Mouse (Mus musculus): ENCODE results near the gene Rps6ka5. TPM values are rescaled to one million over a fixed set of nuclear protein-coding genes. Genes with fewer than 3 reads are reported as not detected.

Rps6ka5 gene
- 4.5 and 4.9 TPM in 2 replicates for polyA plus RNA-seq (2014; fragmentation: Nextera tagmentation; extraction: Ambion mirVana)

- no peak for TF ChIP-seq CTCF (IDR thresholded peaks at IDR 0.05; ENCODE audit: low read depth)
- no peak within 1 kb of the TSS for H3K27ac ChIP-seq (ENCODE audit: low read depth)
- H3K4me3 ChIP-seq (ENCODE audit: low read depth, low read length) = no peak within 1 kb of the TSS; the same call in 1 of the 2 replicates
- 93% methylated on average over 4 of the region's 4 CpGs for WGBS
- no peak within 1 kb of the TSS for H3K9ac ChIP-seq
- no peak for DNase-seq
- no peaks in the 10 kb centered on the region for H3K36me3 ChIP-seq (ENCODE audit: insufficient read depth)
- no peaks in the 10 kb centered on the region for H3K27me3 ChIP-seq (ENCODE audit: insufficient read depth, low read length)
- H3K4me1 ChIP-seq (ENCODE audit: insufficient read depth) = no peaks in the 10 kb centered on the region
- H3K4me2 ChIP-seq = peak within 1 kb of the TSS; percentile 90
- H3K9me3 ChIP-seq (ENCODE audit: low read depth, low read length) = no peaks in the 10 kb centered on the region
- no peak for ATAC-seq (ENCODE audit: insufficient read depth)
Observed at GRCm38 (mm10) chr12:100726651-100727050, at the start of gene Rps6ka5. Gene Rps6ka5 (minus strand): TSS chr12:100726983.

GRCm38 (mm10) chr12:100775911-100776581 is 49.3 kb upstream of the Rps6ka5 start:
- H3K27me3 ChIP-seq (ENCODE audit: insufficient read depth, low read length) = no peaks in the 10 kb centered on the region
- no peaks in the 10 kb centered on the region for H3K9me3 ChIP-seq (ENCODE audit: low read depth, low read length)
- no peak for ATAC-seq (ENCODE audit: insufficient read depth)
- no peak overlapping the region for H3K4me3 ChIP-seq (ENCODE audit: low read depth, low read length)
- no peak overlapping the region for H3K9ac ChIP-seq
- H3K4me2 ChIP-seq = no peak overlapping the region
- H3K27ac ChIP-seq (ENCODE audit: low read depth) = no peak overlapping the region
- peaks cover 4% of the 10 kb centered on the region; the same call in 1 of the 2 replicates for H3K4me1 ChIP-seq (ENCODE audit: insufficient read depth)
- no peaks in the 10 kb centered on the region for H3K36me3 ChIP-seq (ENCODE audit: insufficient read depth)
- DNase-seq = peak; percentile 7
- TF ChIP-seq CTCF (IDR thresholded peaks at IDR 0.05; ENCODE audit: low read depth) = no peak
- 73% methylated on average over 8 of the region's 8 CpGs for WGBS

GRCm38 (mm10) chr12:100775291-100775690 is 48.5 kb upstream of the Rps6ka5 start:
- Histone ChIP-seq H3K9ac (no peak overlapping the region), H3K9me3 (ENCODE audit: low read depth, low read length) (no peaks in the 10 kb centered on the region), H3K4me2 (no peak overlapping the region), H3K27me3 (ENCODE audit: insufficient read depth, low read length) (no peaks in the 10 kb centered on the region), H3K4me3 (ENCODE audit: low read depth, low read length) (no peak overlapping the region), H3K27ac (ENCODE audit: low read depth) (no peak overlapping the region), H3K36me3 (ENCODE audit: insufficient read depth) (no peaks in the 10 kb centered on the region), H3K4me1 (ENCODE audit: insufficient read depth) (peaks cover 4% of the 10 kb centered on the region; the same call in 1 of the 2 replicates)
- ATAC-seq (ENCODE audit: insufficient read depth) (no peak), DNase-seq (no peak)
- TF ChIP-seq CTCF (IDR thresholded peaks at IDR 0.05; ENCODE audit: low read depth) = no peak

- TF ChIP-seq CTCF (IDR thresholded peaks at IDR 0.05; ENCODE audit: low read depth) = no peak
- H3K4me2 ChIP-seq = no peak overlapping the region
- 67% methylated on average over 7 of the region's 7 CpGs for WGBS
Observed at GRCm38 (mm10) chr12:100774756-100775155, 48.0 kb upstream of the Rps6ka5 start.

GRCm38 (mm10) chr12:100772230-100772984 is 45.6 kb upstream of the Rps6ka5 start:
- WGBS = 19% methylated on average over 7 of the region's 7 CpGs
- Histone ChIP-seq H3K27me3 (ENCODE audit: insufficient read depth, low read length) (no peaks in the 10 kb centered on the region), H3K27ac (ENCODE audit: low read depth) (no peak overlapping the region), H3K36me3 (ENCODE audit: insufficient read depth) (no peaks in the 10 kb centered on the region), H3K4me2 (no peak overlapping the region), H3K9me3 (ENCODE audit: low read depth, low read length) (no peaks in the 10 kb centered on the region), H3K9ac (no peak overlapping the region), H3K4me3 (ENCODE audit: low read depth, low read length) (no peak overlapping the region), H3K4me1 (ENCODE audit: insufficient read depth) (no peaks in the 10 kb centered on the region)
- peak; percentile 70; the same call in 1 of the 2 replicates for ATAC-seq (ENCODE audit: insufficient read depth)
- peak; percentile 73 for DNase-seq
- TF ChIP-seq CTCF (IDR thresholded peaks at IDR 0.05; ENCODE audit: low read depth) = peak; percentile 38; the same call in 1 of the 2 replicates

More at GRCm38 (mm10) chr12:100774756-100775155, 48.0 kb upstream of the Rps6ka5 start:
- Histone ChIP-seq H3K27me3 (ENCODE audit: insufficient read depth, low read length) (no peaks in the 10 kb centered on the region), H3K36me3 (ENCODE audit: insufficient read depth) (no peaks in the 10 kb centered on the region), H3K27ac (ENCODE audit: low read depth) (no peak overlapping the region), H3K4me3 (ENCODE audit: low read depth, low read length) (no peak overlapping the region), H3K9ac (no peak overlapping the region), H3K4me1 (ENCODE audit: insufficient read depth) (peaks cover 4% of the 10 kb centered on the region; the same call in 1 of the 2 replicates), H3K9me3 (ENCODE audit: low read depth, low read length) (no peaks in the 10 kb centered on the region)
- no peak for ATAC-seq (ENCODE audit: insufficient read depth)
- DNase-seq = no peak

- no peaks in the 10 kb centered on the region for H3K9me3 ChIP-seq (ENCODE audit: low read depth, low read length)
- ATAC-seq (ENCODE audit: insufficient read depth) (peak; percentile 49; the same call in 1 of the 2 replicates), DNase-seq (peak; percentile 19)
- 57% methylated on average over 3 of the region's 3 CpGs for WGBS
- H3K36me3 ChIP-seq (ENCODE audit: insufficient read depth) = no peaks in the 10 kb centered on the region
- no peak overlapping the region for H3K27ac ChIP-seq (ENCODE audit: low read depth)
- no peaks in the 10 kb centered on the region for H3K4me1 ChIP-seq (ENCODE audit: insufficient read depth)
- H3K4me2 ChIP-seq = no peak overlapping the region
- no peak for TF ChIP-seq CTCF (IDR thresholded peaks at IDR 0.05; ENCODE audit: low read depth)
- no peaks in the 10 kb centered on the region for H3K27me3 ChIP-seq (ENCODE audit: insufficient read depth, low read length)
- H3K9ac ChIP-seq = no peak overlapping the region
- H3K4me3 ChIP-seq (ENCODE audit: low read depth, low read length) = no peak overlapping the region
Observed at GRCm38 (mm10) chr12:100770765-100771164, 44.0 kb upstream of the Rps6ka5 start.

- DNase-seq = no peak
- Histone ChIP-seq H3K27ac (ENCODE audit: low read depth) (no peak overlapping the region), H3K4me2 (no peak overlapping the region), H3K27me3 (ENCODE audit: insufficient read depth, low read length) (no peaks in the 10 kb centered on the region), H3K9ac (no peak overlapping the region), H3K4me3 (ENCODE audit: low read depth, low read length) (no peak overlapping the region), H3K4me1 (ENCODE audit: insufficient read depth) (no peaks in the 10 kb centered on the region), H3K36me3 (ENCODE audit: insufficient read depth) (no peaks in the 10 kb centered on the region), H3K9me3 (ENCODE audit: low read depth, low read length) (no peaks in the 10 kb centered on the region)
- ATAC-seq (ENCODE audit: insufficient read depth) = no peak
- TF ChIP-seq CTCF (IDR thresholded peaks at IDR 0.05; ENCODE audit: low read depth) = no peak
- WGBS = 87% methylated on average over 6 of the region's 6 CpGs
Observed at GRCm38 (mm10) chr12:100769871-100770270, 43.1 kb upstream of the Rps6ka5 start.

All from lung, embryonic 14.5 days (tissue).